7 mouse cellular contexts compared by ENCODE assay signal in genomic region chr2:122349136-122349785, GRCm38 (mm10). TPM values are rescaled to one million over a fixed set of nuclear protein-coding genes. Genes with fewer than 3 reads are reported as not detected.
A peak's percentile ranks its signal among the peaks of the same experiment; 100 is the strongest.
DNase-seq lines count a peak whose midpoint lies in the region; ATAC-seq lines count a peak whose summit lies in the region.

No protein-coding gene starts in this region.

- peak overlapping the region; percentile 97 for H3K27ac ChIP-seq in lung, embryonic 16.5 days (ENCODE audit: low read length)
- peak overlapping the region; percentile 36 for H3K27ac ChIP-seq in brown adipose tissue, adult 24 weeks (replicated peaks; ENCODE audit: low read depth, low read length)
- H3K27ac ChIP-seq in embryonic facial prominence, embryonic 11.5 days (replicated peaks; ENCODE audit: low read depth, low read length): peak overlapping the region; percentile 94
- peak overlapping the region; percentile 94 for H3K27ac ChIP-seq in intestine, embryonic 14.5 days (ENCODE audit: low read depth)
- H3K27ac ChIP-seq in midbrain, embryonic 11.5 days (ENCODE audit: low read depth, low read length): peak overlapping the region; percentile 98

- ATAC-seq in lung, embryonic 16.5 days (ENCODE audit: low read depth): peak; percentile 24
- ATAC-seq in embryonic facial prominence, embryonic 11.5 days (replicated peaks; ENCODE audit: insufficient number of reproducible peaks, low FRiP score, low TSS enrichment, low read depth): peak; percentile 54
- peak; percentile 33 for ATAC-seq in intestine, embryonic 14.5 days (replicated peaks; ENCODE audit: low FRiP score, low TSS enrichment, low read depth)
- peak; percentile 55 for ATAC-seq in midbrain, embryonic 11.5 days (ENCODE audit: low FRiP score)

- H3K27me3 ChIP-seq in lung, embryonic 16.5 days (ENCODE audit: control insufficient read depth, insufficient read depth, low read depth, low read length): no peaks in the 10 kb centered on the region
- H3K27me3 ChIP-seq in embryonic facial prominence, embryonic 11.5 days (ENCODE audit: control insufficient read depth, insufficient read depth, low read length): no peaks in the 10 kb centered on the region
- no peaks in the 10 kb centered on the region for H3K27me3 ChIP-seq in intestine, embryonic 14.5 days (replicated peaks; ENCODE audit: control insufficient read depth, insufficient read depth, low read length)
- H3K27me3 ChIP-seq in midbrain, embryonic 11.5 days (ENCODE audit: control insufficient read depth, insufficient read depth, low read length): no peaks in the 10 kb centered on the region

- 9% methylated on average over 14 of the region's 14 CpGs for WGBS in lung, embryonic 16.5 days
- WGBS in embryonic facial prominence, embryonic 11.5 days: 8% methylated on average over 14 of the region's 14 CpGs
- WGBS in intestine, embryonic 14.5 days: 12% methylated on average over 14 of the region's 14 CpGs
- 8% methylated on average over 14 of the region's 14 CpGs for WGBS in midbrain, embryonic 11.5 days

- DNase-seq in lung, postnatal 25 days (ENCODE audit: low spot score): no peak
- peak; percentile 32 for DNase-seq in embryonic facial prominence, embryonic 11.5 days (ENCODE audit: low spot score)
- no peak for DNase-seq in intestine, embryonic 14.5 days (ENCODE audit: low spot score)
- DNase-seq in midbrain, embryonic 11.5 days (ENCODE audit: low spot score, missing footprints): peak; percentile 95
- no peak for DNase-seq in natural killer cell, adult 2 months (ENCODE audit: low spot score in 2 of 2)

- H3K9ac ChIP-seq in lung, embryonic 16.5 days (ENCODE audit: low read length): peak overlapping the region; percentile 80
- peak overlapping the region; percentile 78 for H3K9ac ChIP-seq in embryonic facial prominence, embryonic 11.5 days (replicated peaks; ENCODE audit: low read length)
- peak overlapping the region; percentile 64 for H3K9ac ChIP-seq in intestine, embryonic 14.5 days (ENCODE audit: low read length)
- peak overlapping the region; percentile 96 for H3K9ac ChIP-seq in midbrain, embryonic 11.5 days (ENCODE audit: low read length)

- H3K36me3 ChIP-seq in lung, embryonic 16.5 days (ENCODE audit: control insufficient read depth, insufficient read depth, low read length): no peaks in the 10 kb centered on the region; the same call in 1 of the 2 replicates
- H3K36me3 ChIP-seq in embryonic facial prominence, embryonic 11.5 days (replicated peaks; ENCODE audit: control insufficient read depth, insufficient read depth, low read depth, low read length): no peaks in the 10 kb centered on the region
- H3K36me3 ChIP-seq in intestine, embryonic 14.5 days (ENCODE audit: control insufficient read depth, insufficient read depth, low read length): peaks cover 18% of the 10 kb centered on the region; the same call in 1 of the 2 replicates
- H3K36me3 ChIP-seq in midbrain, embryonic 11.5 days (ENCODE audit: control insufficient read depth, insufficient read depth, low read length): no peaks in the 10 kb centered on the region

- no peaks in the 10 kb centered on the region for H3K9me3 ChIP-seq in lung, embryonic 16.5 days (ENCODE audit: control insufficient read depth, low read length)
- H3K9me3 ChIP-seq in embryonic facial prominence, embryonic 11.5 days (replicated peaks; ENCODE audit: control insufficient read depth, low read length): no peaks in the 10 kb centered on the region
- no peaks in the 10 kb centered on the region for H3K9me3 ChIP-seq in intestine, embryonic 14.5 days (ENCODE audit: control insufficient read depth, low read length)
- H3K9me3 ChIP-seq in midbrain, embryonic 11.5 days (ENCODE audit: control insufficient read depth, low read length): no peaks in the 10 kb centered on the region

- H3K4me3 ChIP-seq in lung, embryonic 16.5 days (ENCODE audit: low read length): peak overlapping the region; percentile 65
- H3K4me3 ChIP-seq in brown adipose tissue, adult 24 weeks (ENCODE audit: insufficient read depth, low read depth, low read length): peak overlapping the region; percentile 81
- peak overlapping the region; percentile 41 for H3K4me3 ChIP-seq in embryonic facial prominence, embryonic 11.5 days (ENCODE audit: low read depth, low read length)
- peak overlapping the region; percentile 52 for H3K4me3 ChIP-seq in intestine, embryonic 14.5 days (ENCODE audit: low read depth, low read length)
- peak overlapping the region; percentile 55 for H3K4me3 ChIP-seq in midbrain, embryonic 11.5 days (ENCODE audit: low read depth, low read length)

- peak overlapping the region; percentile 79 for H3K4me2 ChIP-seq in lung, embryonic 16.5 days (ENCODE audit: low read depth, low read length)
- H3K4me2 ChIP-seq in embryonic facial prominence, embryonic 11.5 days (ENCODE audit: low read depth, low read length): peak overlapping the region; percentile 65
- H3K4me2 ChIP-seq in intestine, embryonic 14.5 days (ENCODE audit: low read length): peak overlapping the region; percentile 81
- H3K4me2 ChIP-seq in midbrain, embryonic 11.5 days: peak overlapping the region; percentile 64

- H3K4me1 ChIP-seq in lung, embryonic 16.5 days (replicated peaks; ENCODE audit: control insufficient read depth, insufficient read depth, low read length): peaks cover 16% of the 10 kb centered on the region
- 0 out of 2 replicates have a peak, but pooled peaks cover 2% of the 10 kb centered on the region for H3K4me1 ChIP-seq in brown adipose tissue, adult 24 weeks (ENCODE audit: control insufficient read depth, insufficient read depth, insufficient read length, low read length)
- peaks cover 2% of the 10 kb centered on the region; the same call in 1 of the 2 replicates for H3K4me1 ChIP-seq in embryonic facial prominence, embryonic 11.5 days (ENCODE audit: control insufficient read depth, insufficient read depth, low read length)
- peaks cover 14% of the 10 kb centered on the region for H3K4me1 ChIP-seq in intestine, embryonic 14.5 days (replicated peaks; ENCODE audit: control insufficient read depth, insufficient read depth, low read length)
- H3K4me1 ChIP-seq in midbrain, embryonic 11.5 days (ENCODE audit: control insufficient read depth, insufficient read depth, low read length): peaks cover 22% of the 10 kb centered on the region

RNA-seq across cellular contexts. Expression of gene Shf, which starts 19.7 kb away (rescaled TPM):
- 2.5 and 2.9 TPM in 2 replicates for polyA plus RNA-seq in lung, embryonic 16.5 days (2015; fragmentation: Nextera tagmentation; extraction: Ambion mirVana)
- 3.1 and 4.5 TPM in 2 replicates for polyA plus RNA-seq in brown adipose tissue, adult 24 weeks (2012; ENCODE audit: insufficient read depth, insufficient read length, missing spikeins)
- polyA plus RNA-seq in embryonic facial prominence, embryonic 11.5 days (2014; fragmentation: Nextera tagmentation; extraction: Ambion mirVana): 7.5 and 8.6 TPM in 2 replicates
- polyA plus RNA-seq in intestine, embryonic 14.5 days (2014; fragmentation: Nextera tagmentation; extraction: Ambion mirVana): 3.6 and 4.9 TPM in 2 replicates
- polyA plus RNA-seq in midbrain, embryonic 11.5 days (2014; fragmentation: Nextera tagmentation; extraction: Ambion mirVana): 6.7 and 9.2 TPM in 2 replicates

RNA-seq across cellular contexts. Expression of gene Duox1, which starts 33.8 kb away (rescaled TPM):
- 0.03 and 0.16 TPM in 2 replicates for polyA plus RNA-seq in lung, embryonic 16.5 days (2015; fragmentation: Nextera tagmentation; extraction: Ambion mirVana)
- polyA plus RNA-seq in brown adipose tissue, adult 24 weeks (2012; ENCODE audit: insufficient read depth, insufficient read length, missing spikeins): not detected in 2 replicates
- polyA plus RNA-seq in embryonic facial prominence, embryonic 11.5 days (2014; fragmentation: Nextera tagmentation; extraction: Ambion mirVana): 0.06 and 0.10 TPM in 2 replicates
- polyA plus RNA-seq in intestine, embryonic 14.5 days (2014; fragmentation: Nextera tagmentation; extraction: Ambion mirVana): 0.05 TPM in 1 of 2 replicates, not detected in the other
- 0.04 TPM in 1 of 2 replicates, not detected in the other for polyA plus RNA-seq in midbrain, embryonic 11.5 days (2014; fragmentation: Nextera tagmentation; extraction: Ambion mirVana)

RNA-seq across cellular contexts. Expression of gene Duoxa1, which starts 35.7 kb away (rescaled TPM):
- 0.30 and 0.51 TPM in 2 replicates for polyA plus RNA-seq in lung, embryonic 16.5 days (2015; fragmentation: Nextera tagmentation; extraction: Ambion mirVana)
- polyA plus RNA-seq in brown adipose tissue, adult 24 weeks (2012; ENCODE audit: insufficient read depth, insufficient read length, missing spikeins): 0.67 TPM in 1 of 2 replicates, not detected in the other
- polyA plus RNA-seq in embryonic facial prominence, embryonic 11.5 days (2014; fragmentation: Nextera tagmentation; extraction: Ambion mirVana): 0.90 TPM in 1 of 2 replicates, not detected in the other
- not detected in 2 replicates for polyA plus RNA-seq in intestine, embryonic 14.5 days (2014; fragmentation: Nextera tagmentation; extraction: Ambion mirVana)
- not detected in 2 replicates for polyA plus RNA-seq in midbrain, embryonic 11.5 days (2014; fragmentation: Nextera tagmentation; extraction: Ambion mirVana)

RNA-seq across cellular contexts. Expression of gene Duoxa2, which starts 50.6 kb away (rescaled TPM):
- polyA plus RNA-seq in lung, embryonic 16.5 days (2015; fragmentation: Nextera tagmentation; extraction: Ambion mirVana): not detected in 2 replicates
- not detected in 2 replicates for polyA plus RNA-seq in brown adipose tissue, adult 24 weeks (2012; ENCODE audit: insufficient read depth, insufficient read length, missing spikeins)
- polyA plus RNA-seq in embryonic facial prominence, embryonic 11.5 days (2014; fragmentation: Nextera tagmentation; extraction: Ambion mirVana): not detected in 2 replicates
- 0.18 TPM in 1 of 2 replicates, not detected in the other for polyA plus RNA-seq in intestine, embryonic 14.5 days (2014; fragmentation: Nextera tagmentation; extraction: Ambion mirVana)
- not detected in 2 replicates for polyA plus RNA-seq in midbrain, embryonic 11.5 days (2014; fragmentation: Nextera tagmentation; extraction: Ambion mirVana)

RNA-seq across cellular contexts. Expression of gene Duox2, which starts 51.0 kb away (rescaled TPM):
- polyA plus RNA-seq in lung, embryonic 16.5 days (2015; fragmentation: Nextera tagmentation; extraction: Ambion mirVana): not detected in 2 replicates
- polyA plus RNA-seq in brown adipose tissue, adult 24 weeks (2012; ENCODE audit: insufficient read depth, insufficient read length, missing spikeins): not detected in 2 replicates
- polyA plus RNA-seq in embryonic facial prominence, embryonic 11.5 days (2014; fragmentation: Nextera tagmentation; extraction: Ambion mirVana): not detected in 2 replicates
- polyA plus RNA-seq in intestine, embryonic 14.5 days (2014; fragmentation: Nextera tagmentation; extraction: Ambion mirVana): 0.09 and 0.12 TPM in 2 replicates
- polyA plus RNA-seq in midbrain, embryonic 11.5 days (2014; fragmentation: Nextera tagmentation; extraction: Ambion mirVana): 0.03 TPM in 1 of 2 replicates, not detected in the other

Comparison
In these comparisons a context has a peak if more than half of its experiments do, and no peak if none do; other contexts are left out.
1. H3K27ac ChIP-seq: peak in every context shown above with its lines; median percentile 98 in midbrain, embryonic 11.5 days; 97 in lung, embryonic 16.5 days; 94 in embryonic facial prominence, embryonic 11.5 days; 94 in intestine, embryonic 14.5 days; 36 in brown adipose tissue, adult 24 weeks.
2. DNase-seq: peak in embryonic facial prominence, embryonic 11.5 days (single experiment) and midbrain, embryonic 11.5 days (single experiment); none in lung, postnatal 25 days (single experiment), intestine, embryonic 14.5 days (single experiment) and natural killer cell, adult 2 months (0 of 2).
3. Peak in every context shown above with its lines, with median percentiles within 50 percentile points of each other: ATAC-seq, H3K4me2 ChIP-seq, H3K4me3 ChIP-seq and H3K9ac ChIP-seq.